Mouse (Mus musculus) intestine, embryonic 16.5 days (tissue): ENCODE results near the gene Fgf4. TPM values are rescaled to one million over a fixed set of nuclear protein-coding genes. Genes with fewer than 3 reads are reported as not detected.
"Not testable (repeated sequence)": the region's sequence is repeated elsewhere in the genome, so short reads cannot be mapped to it uniquely, and the experiment has no call there.

Experiments used
- ATAC-seq: fragments of 200-750 bp; cut with Nextera tagmentation; 2 replicates; pipeline ENCODE4 v1.8.0; 2017; ENCODE audit warnings: moderate TSS enrichment, moderate library complexity
- H3K27ac ChIP-seq: fragments of 300-500 bp; sonication (generic); 2 replicates; pipeline ENCODE4 v1.5.1; 2014; ENCODE audit warnings: mild to moderate bottlenecking, low read length
- H3K27me3 ChIP-seq: fragments of 300-500 bp; sonication (generic); replicated peaks from 2 replicates; pipeline ENCODE4 v1.6.1; 2014; ENCODE audit warnings: low read length, control low read depth, mixed read lengths; ENCODE audit not compliant: control insufficient read depth, insufficient read depth
- H3K36me3 ChIP-seq: fragments of 300-500 bp; sonication (generic); 2 replicates; pipeline ENCODE4 v1.6.1; 2014; ENCODE audit warnings: low read length, control low read depth; ENCODE audit not compliant: control insufficient read depth, insufficient read depth
- H3K4me1 ChIP-seq: fragments of 300-500 bp; sonication (generic); 2 replicates; pipeline ENCODE4 v1.6.1; 2014; ENCODE audit warnings: low read length, control low read depth, mixed read lengths; ENCODE audit not compliant: control insufficient read depth, insufficient read depth
- H3K4me2 ChIP-seq: fragments of 300-500 bp; sonication (generic); 2 replicates; pipeline ENCODE4 v1.6.1; 2014; ENCODE audit warnings: low read depth, low read length, control low read depth
- H3K4me3 ChIP-seq: fragments of 300-500 bp; sonication (generic); 2 replicates; pipeline ENCODE4 v1.5.1; 2014; ENCODE audit warnings: mild to moderate bottlenecking, low read length
- H3K9ac ChIP-seq: fragments of 300-500 bp; sonication (generic); 2 replicates; pipeline ENCODE4 v1.6.1; 2014; ENCODE audit warnings: low read depth, low read length
- H3K9me3 ChIP-seq: fragments of 300-500 bp; sonication (generic); 2 replicates; pipeline ENCODE4 v1.6.1; 2016; ENCODE audit warnings: low read length, control low read depth; ENCODE audit not compliant: control insufficient read depth
- WGBS: fragments of 180-500 bp; shearing (Covaris S2); extraction: QIAGEN DNeasy Blood & Tissue Kit; methylation state at CpG from one replicate; pipeline ENCODE4 v1.1.7; 2014; 5-methylcytosine and 5-hydroxymethylcytosine counted together
- polyA plus RNA-seq: library from polyadenylated mRNA; unstranded; fragments of >200 nt; fragmentation: Nextera tagmentation; extraction: Ambion mirVana; gene quantifications from 2 replicates; pipeline ENCODE4 v1.2.1, GENCODE M21; 2015

The Fgf4 gene
- polyA plus RNA-seq, 1 experiment from 2014 or later, result not detected

DNA sequence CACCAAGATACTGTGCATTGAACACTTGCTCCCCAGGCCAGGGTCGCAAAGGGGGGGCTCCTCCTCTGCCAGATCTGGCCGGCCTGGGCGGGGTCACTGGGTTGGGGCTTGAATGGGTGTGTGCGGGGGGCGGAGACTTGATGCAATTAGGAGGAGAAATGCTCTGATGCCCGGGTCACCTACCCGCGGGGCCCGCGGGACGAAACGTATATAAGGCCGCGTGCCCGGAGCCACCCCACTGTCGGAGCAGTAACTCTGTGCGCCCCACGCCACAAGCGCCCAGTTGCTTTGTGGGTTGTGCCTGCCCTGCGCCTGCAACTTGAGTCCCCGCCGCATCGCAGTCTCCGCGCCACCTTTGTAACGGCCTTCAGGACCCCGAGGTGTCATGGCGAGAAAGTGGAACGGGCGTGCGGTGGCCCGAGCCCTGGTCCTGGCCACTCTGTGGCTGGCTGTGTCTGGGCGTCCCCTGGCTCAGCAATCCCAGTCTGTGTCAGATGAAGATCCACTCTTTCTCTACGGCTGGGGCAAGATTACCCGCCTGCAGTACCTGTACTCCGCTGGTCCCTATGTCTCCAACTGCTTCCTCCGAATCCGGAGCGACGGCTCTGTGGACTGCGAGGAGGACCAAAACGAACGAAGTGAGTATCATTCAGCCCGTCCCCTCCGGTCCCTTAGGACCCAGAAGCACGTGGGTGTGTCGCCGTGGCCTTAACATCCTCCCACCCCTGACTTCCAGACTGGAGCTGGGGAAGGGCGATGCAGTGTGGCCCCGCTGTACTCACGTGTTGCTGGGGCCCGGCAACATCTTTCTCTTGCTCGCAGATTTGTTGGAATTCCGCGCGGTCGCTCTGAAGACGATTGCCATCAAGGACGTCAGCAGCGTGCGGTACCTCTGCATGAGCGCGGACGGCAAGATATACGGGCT is 49.4 kb downstream of the Fgf4 start, which contains the start of gene Fgf15:
Gene Fgf15, plus strand, starts transcription at position 238 of the 925 bp plus-strand sequence.
- H3K9ac ChIP-seq, result peak within 1 kb of the TSS; percentile 53
- peaks cover 48% of the 10 kb centered on the region for H3K27me3 ChIP-seq
- no peaks in the 10 kb centered on the region for H3K9me3 ChIP-seq
- ATAC-seq, result peak; percentile 29
- under 1% methylated on average over 65 of the region's 65 CpGs for WGBS
- no peaks in the 10 kb centered on the region for H3K36me3 ChIP-seq
- peak within 1 kb of the TSS; percentile 43 for H3K4me3 ChIP-seq
- H3K4me2 ChIP-seq, result peak within 1 kb of the TSS; percentile 70
- no peak within 1 kb of the TSS for H3K27ac ChIP-seq
- peaks cover 16% of the 10 kb centered on the region for H3K4me1 ChIP-seq

DNA sequence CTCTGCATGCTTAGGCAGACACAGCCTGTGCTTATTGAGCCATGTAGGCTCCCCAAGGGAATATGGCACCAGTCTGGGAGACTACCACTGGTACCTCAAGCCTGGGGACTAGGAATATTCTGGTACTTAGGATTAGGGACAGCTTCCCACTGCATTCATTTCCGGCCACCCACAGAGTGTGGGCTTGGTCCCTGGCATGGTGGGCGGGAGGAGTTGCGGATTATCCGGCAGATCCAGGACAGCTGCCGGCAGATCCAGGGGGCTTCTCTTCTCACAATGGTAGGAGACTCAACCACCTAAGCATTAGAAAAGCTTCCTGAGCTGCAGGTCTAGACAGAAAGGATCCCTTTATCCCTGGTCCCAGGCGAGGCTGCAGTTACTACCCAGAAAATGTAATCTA is 51.3 kb downstream of the Fgf4 start:
- H3K9ac ChIP-seq, result no peak overlapping the region
- ATAC-seq, result no peak
- peaks cover 16% of the 10 kb centered on the region for H3K4me1 ChIP-seq
- H3K36me3 ChIP-seq, result no peaks in the 10 kb centered on the region
- 65% methylated on average over 6 of the region's 6 CpGs for WGBS
- H3K4me2 ChIP-seq, result no peak overlapping the region
- no peaks in the 10 kb centered on the region for H3K9me3 ChIP-seq
- H3K27me3 ChIP-seq, result peaks cover 48% of the 10 kb centered on the region
- H3K27ac ChIP-seq, result no peak overlapping the region
- no peak overlapping the region for H3K4me3 ChIP-seq

- not testable (repeated sequence) for H3K9me3 ChIP-seq, H3K4me3 ChIP-seq
These were observed 58.3 kb downstream of the Fgf4 start for GRCm38 (mm10) chr7:144905514-144905913.

GRCm38 (mm10) chr7:144906708-144907397 is 59.7 kb downstream of the Fgf4 start:
- no peak overlapping the region for H3K4me3 ChIP-seq
- H3K27ac ChIP-seq, result no peak overlapping the region
- ATAC-seq, result peak; percentile 56
- peak overlapping the region; percentile 23; the same call in 1 of the 2 replicates for H3K4me2 ChIP-seq
- no peaks in the 10 kb centered on the region for H3K36me3 ChIP-seq
- H3K9ac ChIP-seq, result no peak overlapping the region; the same call in 1 of the 2 replicates
- whole genome bisulfite sequencing, result 10% methylated on average over 28 of the region's 28 CpGs
- no peaks in the 10 kb centered on the region for H3K9me3 ChIP-seq
- H3K27me3 ChIP-seq, result no peaks in the 10 kb centered on the region
- no peaks in the 10 kb centered on the region for H3K4me1 ChIP-seq

More at GRCm38 (mm10) chr7:144905514-144905913, 58.3 kb downstream of the Fgf4 start:
- H3K27me3 ChIP-seq, H3K27ac ChIP-seq, H3K4me1 ChIP-seq, H3K9ac ChIP-seq, H3K4me2 ChIP-seq, ATAC-seq, H3K36me3 ChIP-seq: not testable (repeated sequence)
- WGBS, result 89% methylated on average over 3 of the region's 3 CpGs

GRCm38 (mm10) chr7:144907793-144908192 is 60.6 kb downstream of the Fgf4 start:
- no peak overlapping the region for H3K4me2 ChIP-seq
- H3K4me3 ChIP-seq, result no peak overlapping the region
- H3K27ac ChIP-seq, result no peak overlapping the region
- ATAC-seq, result no peak
- no peaks in the 10 kb centered on the region for H3K27me3 ChIP-seq
- no peaks in the 10 kb centered on the region for H3K4me1 ChIP-seq
- H3K36me3 ChIP-seq, result no peaks in the 10 kb centered on the region
- H3K9me3 ChIP-seq, result no peaks in the 10 kb centered on the region
- WGBS, result 9% methylated on average over 8 of the region's 8 CpGs
- H3K9ac ChIP-seq, result no peak overlapping the region

DNA sequence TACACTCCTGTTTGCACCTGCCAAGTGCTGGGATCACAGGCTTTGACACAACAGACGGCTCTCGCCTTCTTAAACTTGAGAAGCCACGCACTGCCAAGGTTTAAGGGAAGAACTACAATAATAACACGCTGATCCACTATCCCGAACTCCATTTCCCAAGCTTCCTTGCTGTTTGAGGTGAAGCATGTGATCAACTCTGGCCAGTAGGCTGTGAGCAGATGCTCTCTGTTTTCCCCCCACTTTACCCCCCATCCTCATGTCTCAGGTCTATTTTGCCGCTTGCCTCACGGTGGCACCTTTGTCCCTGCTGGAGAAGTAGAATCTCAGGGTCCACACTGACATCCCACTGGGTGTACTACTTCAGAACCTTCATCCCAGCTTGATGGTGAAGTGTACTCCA is 61.5 kb downstream of the Fgf4 start:
- Histone ChIP-seq H3K27ac (no peak overlapping the region), H3K4me1 (no peaks in the 10 kb centered on the region), H3K4me3 (no peak overlapping the region), H3K9me3 (no peaks in the 10 kb centered on the region), H3K4me2 (no peak overlapping the region), H3K36me3 (no peaks in the 10 kb centered on the region), H3K27me3 (no peaks in the 10 kb centered on the region), H3K9ac (no peak overlapping the region)
- peak; percentile 22; the same call in 1 of the 2 replicates for ATAC-seq
- WGBS, result 35% methylated on average over 7 of the region's 7 CpGs

- Histone ChIP-seq H3K4me1 (peaks cover 8% of the 10 kb centered on the region), H3K27ac (no peak overlapping the region), H3K4me3 (no peak overlapping the region), H3K4me2 (no peak overlapping the region), H3K27me3 (no peaks in the 10 kb centered on the region), H3K9me3 (no peaks in the 10 kb centered on the region), H3K36me3 (no peaks in the 10 kb centered on the region), H3K9ac (no peak overlapping the region)
- WGBS, result 81% methylated on average over 1 of the region's 1 CpGs
- ATAC-seq, result no peak
These were observed 64.0 kb downstream of the Fgf4 start for GRCm38 (mm10) chr7:144911121-144911520.

GRCm38 (mm10) chr7:144912897-144913296 is 65.7 kb downstream of the Fgf4 start:
- Histone ChIP-seq H3K4me2 (no peak overlapping the region), H3K27me3 (no peaks in the 10 kb centered on the region), H3K36me3 (0 out of 2 replicates have a peak, but pooled peaks cover 6% of the 10 kb centered on the region), H3K4me3 (no peak overlapping the region), H3K4me1 (peaks cover 9% of the 10 kb centered on the region), H3K27ac (no peak overlapping the region), H3K9ac (no peak overlapping the region), H3K9me3 (no peaks in the 10 kb centered on the region)
- ATAC-seq, result no peak
- 81% methylated on average over 4 of the region's 4 CpGs for WGBS

- Histone ChIP-seq H3K9ac (peak overlapping the region; percentile 64), H3K4me1 (peaks cover 9% of the 10 kb centered on the region), H3K36me3 (peaks cover 10% of the 10 kb centered on the region; the same call in 1 of the 2 replicates), H3K27ac (peak overlapping the region; percentile 59; the same call in 1 of the 2 replicates), H3K9me3 (no peaks in the 10 kb centered on the region), H3K4me3 (peak overlapping the region; percentile 87), H3K27me3 (no peaks in the 10 kb centered on the region), H3K4me2 (peak overlapping the region; percentile 59)
- WGBS, result 7% methylated on average over 17 of the region's 17 CpGs
- ATAC-seq, result peak; percentile 95
These were observed 67.3 kb downstream of the Fgf4 start for GRCm38 (mm10) chr7:144914296-144914947.
